Mouse (Mus musculus) neural tube, embryonic 12.5 days (tissue): Measurements from ENCODE around the gene E130208F15Rik. TPM values are rescaled to one million over a fixed set of nuclear protein-coding genes. Genes with fewer than 3 reads are reported as not detected.

ENCODE experiments used
- ATAC-seq: fragments of 200-750 bp; cut with Nextera tagmentation; 2 replicates; pipeline ENCODE4 v1.8.0; 2017; ENCODE audit warnings: low read depth, mild to moderate bottlenecking, moderate TSS enrichment, moderate library complexity; ENCODE audit not compliant: low FRiP score
- H3K27ac ChIP-seq: fragments of 300-500 bp; sonication (generic); 2 replicates; pipeline ENCODE4 v1.5.1; 2016
- H3K27me3 ChIP-seq: fragments of 300-500 bp; sonication (generic); replicated peaks from 2 replicates; pipeline ENCODE4 v1.6.1; 2016; ENCODE audit warnings: mild to moderate bottlenecking
- H3K36me3 ChIP-seq: fragments of 300-500 bp; sonication (generic); 2 replicates; pipeline ENCODE4 v1.6.1; 2016; ENCODE audit warnings: mild to moderate bottlenecking
- H3K4me1 ChIP-seq: fragments of 300-500 bp; sonication (generic); 2 replicates; pipeline ENCODE4 v1.6.1; 2016
- H3K4me2 ChIP-seq: fragments of 300-500 bp; sonication (generic); replicated peaks from 2 replicates; pipeline ENCODE4 v1.6.1; 2016; ENCODE audit warnings: mild to moderate bottlenecking
- H3K4me3 ChIP-seq: fragments of 300-500 bp; sonication (generic); 2 replicates; pipeline ENCODE4 v1.5.1; 2016
- H3K9ac ChIP-seq: fragments of 300-500 bp; sonication (generic); 2 replicates; pipeline ENCODE4 v1.6.1; 2016; ENCODE audit warnings: mild to moderate bottlenecking
- H3K9me3 ChIP-seq: fragments of 300-500 bp; sonication (generic); 2 replicates; pipeline ENCODE4 v1.6.1; 2016; ENCODE audit warnings: mild to moderate bottlenecking
- WGBS: fragments of 180-500 bp; shearing (Covaris S2); methylation state at CpG from one replicate; pipeline ENCODE4 v1.1.7; 2016; 5-methylcytosine and 5-hydroxymethylcytosine counted together
- polyA plus RNA-seq: library from polyadenylated mRNA; unstranded; fragments of >200 nt; fragmentation: Nextera tagmentation; extraction: Ambion mirVana; gene quantifications from 2 replicates; pipeline ENCODE4 v1.2.1, GENCODE M21; 2016

E130208F15Rik gene
- polyA plus RNA-seq, 1 experiment from 2014 or later = not detected

DNA sequence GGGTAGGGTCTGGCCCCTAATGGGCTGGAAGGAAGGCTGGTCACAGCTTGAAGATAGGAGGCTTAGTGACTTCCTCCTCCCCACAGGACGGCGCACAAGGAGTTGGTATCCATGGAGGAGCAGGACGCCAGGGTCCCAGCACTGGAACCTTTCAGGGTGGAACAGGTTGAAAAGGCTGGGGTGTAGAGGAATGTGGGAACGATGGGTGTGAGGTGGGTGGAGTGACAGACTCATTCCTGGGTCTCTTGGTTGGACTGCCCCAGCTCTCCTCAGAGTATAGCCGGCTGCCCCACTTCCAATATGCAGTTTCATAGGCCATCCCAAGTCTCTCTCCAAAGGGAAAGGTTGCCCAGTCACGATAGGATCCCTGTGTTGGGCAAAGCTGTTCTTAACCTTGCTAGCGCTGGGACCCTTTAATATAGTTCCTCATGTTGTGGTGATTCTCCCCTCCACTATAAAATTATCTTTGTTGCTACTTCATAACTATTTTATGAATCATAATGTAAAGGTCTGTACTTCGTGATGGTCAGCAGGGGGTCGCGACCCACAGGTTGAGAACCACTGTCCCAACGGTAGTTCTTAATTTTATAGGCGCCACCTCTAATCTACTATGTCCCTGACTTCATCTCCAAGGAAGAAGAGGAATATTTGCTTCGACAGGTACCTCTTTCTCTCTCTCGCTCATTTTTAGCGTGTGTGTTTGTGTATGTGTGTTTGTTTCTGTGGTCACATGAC, 12.0 kb upstream of the E130208F15Rik start:
- Histone ChIP-seq H3K4me3 (peak overlapping the region; percentile 68), H3K9me3 (no peaks in the 10 kb centered on the region), H3K36me3 (peaks cover 48% of the 10 kb centered on the region), H3K27ac (no peak overlapping the region), H3K9ac (peak overlapping the region; percentile 72), H3K4me1 (peaks cover 18% of the 10 kb centered on the region), H3K4me2 (peak overlapping the region; percentile 90), H3K27me3 (no peaks in the 10 kb centered on the region)
- no peak for ATAC-seq
- WGBS = 68% methylated on average over 15 of the region's 15 CpGs

DNA sequence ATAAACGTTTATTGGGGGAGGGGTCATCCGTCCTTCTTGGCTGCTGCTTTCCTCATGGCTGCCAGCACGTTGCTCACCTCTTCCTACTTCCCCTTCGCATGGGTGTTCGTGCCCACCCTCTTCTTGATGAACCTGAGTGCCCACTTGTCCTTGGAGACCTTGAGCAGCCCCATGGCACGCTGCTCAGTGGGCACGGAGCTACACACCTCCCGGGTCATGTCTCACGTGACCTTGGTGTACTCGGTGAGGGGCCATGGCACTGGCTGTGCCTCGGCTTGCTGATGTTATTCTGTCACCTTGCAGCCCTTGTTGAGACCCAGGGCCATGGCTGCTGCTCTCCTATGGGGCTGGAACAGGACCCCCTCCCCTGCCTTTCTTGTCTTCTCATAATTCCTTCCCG, 11.4 kb upstream of the E130208F15Rik start:
- Histone ChIP-seq H3K27me3 (no peaks in the 10 kb centered on the region), H3K36me3 (peaks cover 46% of the 10 kb centered on the region), H3K27ac (no peak overlapping the region), H3K4me2 (no peak overlapping the region), H3K4me3 (no peak overlapping the region), H3K4me1 (peaks cover 21% of the 10 kb centered on the region), H3K9ac (no peak overlapping the region), H3K9me3 (no peaks in the 10 kb centered on the region)
- WGBS = 94% methylated on average over 12 of the region's 12 CpGs
- ATAC-seq = no peak

DNA sequence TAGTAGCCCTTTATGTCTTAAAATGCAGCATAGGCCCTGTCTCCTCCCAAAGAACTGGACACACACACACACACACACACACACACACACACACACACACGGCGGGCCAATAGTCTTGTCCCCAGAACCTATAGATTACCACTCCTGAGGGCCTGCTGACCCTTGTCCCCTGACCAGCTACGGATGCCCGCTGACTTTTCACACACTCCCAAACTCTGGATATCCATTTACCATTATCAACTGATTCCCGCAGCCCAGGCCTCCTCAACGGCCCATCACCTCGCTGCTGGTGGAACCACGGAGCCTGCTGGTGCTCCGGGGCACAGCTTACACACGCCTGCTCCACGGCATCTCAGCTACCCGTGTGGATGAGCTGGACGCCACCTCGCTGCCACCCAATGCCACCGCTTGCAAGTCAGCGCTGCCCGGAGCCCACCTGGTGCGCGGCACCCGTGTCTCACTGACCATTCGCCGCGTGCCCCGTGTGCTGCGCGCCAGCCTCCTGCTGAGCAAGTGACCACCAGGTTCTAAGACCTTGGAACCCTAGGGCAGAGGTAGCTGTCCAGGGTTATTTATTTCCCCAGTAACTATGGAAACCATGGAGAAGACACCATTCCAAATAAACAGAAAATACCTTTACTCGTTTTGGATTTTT, 7.7 kb upstream of the E130208F15Rik start:
- 50% methylated on average over 27 of the region's 27 CpGs for WGBS
- H3K36me3 ChIP-seq = peaks cover 23% of the 10 kb centered on the region
- H3K9me3 ChIP-seq = no peaks in the 10 kb centered on the region
- no peaks in the 10 kb centered on the region for H3K27me3 ChIP-seq
- no peak overlapping the region for H3K27ac ChIP-seq
- ATAC-seq = no peak
- H3K4me3 ChIP-seq = no peak overlapping the region
- no peak overlapping the region for H3K9ac ChIP-seq
- no peak overlapping the region for H3K4me2 ChIP-seq
- H3K4me1 ChIP-seq = peaks cover 14% of the 10 kb centered on the region

DNA sequence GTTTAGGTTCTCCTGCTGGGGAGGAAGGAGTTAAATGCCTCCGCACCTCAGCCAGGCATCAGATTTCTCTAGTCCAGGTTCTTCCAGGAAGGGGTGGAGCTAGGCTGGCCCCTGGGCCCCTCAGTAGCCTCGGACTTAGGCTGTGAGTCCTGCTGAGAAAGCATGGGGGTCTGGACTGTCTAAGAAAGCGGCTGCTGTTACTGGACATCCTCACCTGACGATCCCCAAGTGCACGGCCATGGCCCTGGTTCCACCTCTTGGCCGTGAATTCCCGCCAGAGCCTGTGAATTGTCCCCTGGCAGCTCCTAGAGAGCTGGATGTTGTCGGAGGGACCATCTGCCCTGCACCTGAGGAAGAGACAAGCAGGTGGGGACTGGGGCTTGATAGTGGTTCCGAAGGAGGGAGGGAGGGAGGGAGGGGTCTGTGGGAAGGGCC, 6.8 kb upstream of the E130208F15Rik start, which contains the start of gene Syne4:
Gene Syne4, plus strand, starts transcription at position 87 of the 435 bp plus-strand sequence.
- H3K9me3 ChIP-seq = no peaks in the 10 kb centered on the region
- peak within 1 kb of the TSS; percentile 30; the same call in 1 of the 2 replicates for H3K9ac ChIP-seq

DNA sequence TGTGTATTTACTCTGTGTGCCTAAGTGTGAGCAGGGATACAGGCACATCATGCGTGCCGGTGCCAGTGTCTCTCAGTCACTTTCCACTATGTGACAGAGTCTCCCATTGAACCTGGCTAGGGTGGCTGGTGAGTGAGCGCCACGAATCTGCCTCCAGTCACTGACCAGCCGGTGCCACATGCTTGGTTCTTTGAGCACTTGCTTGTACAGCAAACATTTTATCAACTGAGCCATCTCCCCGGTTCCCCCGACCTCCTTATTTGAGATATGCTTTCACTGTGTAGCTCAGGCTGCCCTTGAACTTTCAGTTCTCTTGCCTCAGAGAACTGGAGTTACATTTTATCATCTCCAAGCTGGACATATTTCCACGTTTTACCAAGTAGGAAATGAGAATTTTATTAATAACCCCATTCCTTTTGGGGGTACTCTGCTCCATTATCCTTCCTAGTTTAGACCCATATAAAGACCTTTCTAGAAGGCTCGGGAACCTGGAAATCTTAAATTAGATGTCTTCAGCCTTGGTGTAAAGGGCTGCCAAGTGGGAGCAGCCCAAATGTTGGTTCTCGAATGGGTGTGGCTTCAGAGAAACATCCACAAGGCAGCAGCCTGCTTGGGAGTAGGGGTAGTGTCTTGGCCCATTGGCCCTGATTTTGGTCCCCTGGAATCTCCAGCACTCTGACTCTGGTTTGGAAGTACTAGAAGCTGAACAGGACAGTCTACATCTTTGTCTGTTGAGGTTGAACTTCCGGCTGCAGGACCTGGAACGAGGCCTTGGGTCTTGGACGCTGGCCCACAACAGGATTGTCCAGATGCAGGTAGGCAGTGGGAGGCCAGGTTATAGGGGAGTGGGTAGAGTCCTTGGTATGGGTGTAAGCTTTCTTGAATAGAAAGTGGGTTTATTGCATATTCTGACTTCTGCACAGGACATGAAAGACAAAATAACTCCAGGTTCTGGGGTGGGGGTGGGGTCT, 5.7 kb upstream of the E130208F15Rik start:
- no peaks in the 10 kb centered on the region for H3K9me3 ChIP-seq
- H3K4me1 ChIP-seq = peaks cover 8% of the 10 kb centered on the region
- no peaks in the 10 kb centered on the region for H3K27me3 ChIP-seq
- H3K4me3 ChIP-seq = no peak overlapping the region
- no peak overlapping the region for H3K4me2 ChIP-seq
- 83% methylated on average over 13 of the region's 13 CpGs for WGBS
- peaks cover 27% of the 10 kb centered on the region for H3K36me3 ChIP-seq
- no peak overlapping the region for H3K27ac ChIP-seq
- H3K9ac ChIP-seq = no peak overlapping the region; the same call in 1 of the 2 replicates
- no peak for ATAC-seq

More for the DNA sequence above, 6.8 kb upstream of the E130208F15Rik start, which contains the start of gene Syne4:
- Histone ChIP-seq H3K4me2 (peak within 1 kb of the TSS; percentile 42), H3K27me3 (no peaks in the 10 kb centered on the region), H3K4me1 (peaks cover 6% of the 10 kb centered on the region), H3K4me3 (peak within 1 kb of the TSS; percentile 10; the same call in 1 of the 2 replicates), H3K27ac (no peak within 1 kb of the TSS), H3K36me3 (peaks cover 27% of the 10 kb centered on the region)
- WGBS = 2% methylated on average over 9 of the region's 9 CpGs
- no peak for ATAC-seq

DNA sequence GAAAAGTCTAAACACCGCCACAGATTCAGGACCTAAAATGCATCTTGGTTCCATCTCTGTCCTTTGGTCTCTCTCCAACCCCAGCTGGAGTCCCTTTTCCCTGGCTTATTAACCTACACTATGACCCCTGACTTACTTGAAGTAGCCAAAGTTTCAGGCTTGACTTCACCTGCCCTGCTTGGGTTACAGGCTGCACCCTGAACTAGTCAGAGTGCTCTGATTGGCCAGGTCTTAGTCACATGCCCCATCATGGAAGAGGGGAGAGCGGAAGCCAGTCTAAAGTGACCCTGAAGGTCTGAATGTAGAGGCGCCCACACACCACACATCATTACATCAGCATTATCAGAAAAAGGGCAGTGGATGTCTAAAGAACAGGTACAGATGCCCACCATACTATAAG, 3.4 kb upstream of the E130208F15Rik start:
- Histone ChIP-seq H3K27ac (no peak overlapping the region), H3K9ac (no peak overlapping the region), H3K27me3 (no peaks in the 10 kb centered on the region), H3K36me3 (0 out of 2 replicates have a peak, but pooled peaks cover 11% of the 10 kb centered on the region), H3K9me3 (no peaks in the 10 kb centered on the region), H3K4me1 (peaks cover 23% of the 10 kb centered on the region), H3K4me3 (no peak overlapping the region), H3K4me2 (no peak overlapping the region)
- WGBS = 92% methylated on average over 3 of the region's 3 CpGs
- ATAC-seq = no peak

DNA sequence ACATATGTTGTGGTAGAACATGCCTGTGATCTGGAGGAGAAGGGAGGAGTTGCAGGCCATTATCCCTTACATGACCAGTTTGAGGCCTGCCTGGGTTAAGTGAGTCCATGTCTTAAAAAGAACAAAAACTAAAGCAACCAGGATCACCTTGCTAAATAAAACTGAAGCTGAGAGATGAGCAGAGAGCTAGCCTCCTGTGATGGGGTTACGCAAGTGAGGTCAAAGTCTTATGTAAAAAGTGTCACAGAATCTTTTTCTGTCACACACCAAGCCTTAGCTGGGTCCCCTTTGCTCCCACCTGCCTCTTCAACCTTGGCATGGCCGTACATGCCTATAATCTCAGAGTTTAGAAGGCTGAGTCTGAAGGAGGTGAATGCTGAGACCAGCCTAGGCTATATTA, 594 bp upstream of the E130208F15Rik start:
- no peak overlapping the region for H3K27ac ChIP-seq
- peak overlapping the region; percentile 83 for H3K4me3 ChIP-seq
- ATAC-seq = no peak
- 0 out of 2 replicates have a peak, but pooled peaks cover 4% of the 10 kb centered on the region for H3K36me3 ChIP-seq
- peaks cover 18% of the 10 kb centered on the region for H3K4me1 ChIP-seq
- WGBS = 91% methylated on average over 2 of the region's 2 CpGs
- H3K27me3 ChIP-seq = no peaks in the 10 kb centered on the region
- H3K9me3 ChIP-seq = 0 out of 2 replicates have a peak, but pooled peaks cover 5% of the 10 kb centered on the region
- H3K9ac ChIP-seq = peak overlapping the region; percentile 86; the same call in 1 of the 2 replicates
- peak overlapping the region; percentile 83 for H3K4me2 ChIP-seq

DNA sequence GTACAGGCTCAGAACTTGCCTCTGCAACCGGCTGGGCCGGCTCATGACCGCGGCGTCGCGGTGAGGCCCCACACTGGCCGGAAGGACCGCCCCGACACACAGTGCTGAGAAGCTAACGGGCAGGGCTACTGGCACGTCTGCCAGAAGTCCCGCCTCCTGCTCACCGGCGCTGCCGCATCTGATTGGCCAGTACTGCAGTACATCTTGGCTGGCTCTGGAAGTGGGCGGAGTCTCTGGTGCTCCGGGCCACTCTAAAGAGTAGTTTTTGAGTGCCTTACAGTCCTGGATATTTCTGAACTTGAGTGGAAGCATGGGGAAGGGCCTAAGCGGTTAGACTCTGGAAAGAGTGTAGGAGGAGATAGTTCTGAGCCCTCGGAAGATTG, 736 bp downstream of the E130208F15Rik start:
- Histone ChIP-seq H3K27ac (peak overlapping the region; percentile 82), H3K9me3 (0 out of 2 replicates have a peak, but pooled peaks cover 5% of the 10 kb centered on the region), H3K27me3 (0 out of 2 replicates have a peak, but pooled peaks cover 2% of the 10 kb centered on the region), H3K36me3 (0 out of 2 replicates have a peak, but pooled peaks cover 4% of the 10 kb centered on the region), H3K4me3 (peak overlapping the region; percentile 83), H3K4me2 (peak overlapping the region; percentile 83), H3K9ac (peak overlapping the region; percentile 86), H3K4me1 (peaks cover 21% of the 10 kb centered on the region)
- peak; percentile 99 for ATAC-seq
- under 1% methylated on average over 20 of the region's 20 CpGs for WGBS

DNA sequence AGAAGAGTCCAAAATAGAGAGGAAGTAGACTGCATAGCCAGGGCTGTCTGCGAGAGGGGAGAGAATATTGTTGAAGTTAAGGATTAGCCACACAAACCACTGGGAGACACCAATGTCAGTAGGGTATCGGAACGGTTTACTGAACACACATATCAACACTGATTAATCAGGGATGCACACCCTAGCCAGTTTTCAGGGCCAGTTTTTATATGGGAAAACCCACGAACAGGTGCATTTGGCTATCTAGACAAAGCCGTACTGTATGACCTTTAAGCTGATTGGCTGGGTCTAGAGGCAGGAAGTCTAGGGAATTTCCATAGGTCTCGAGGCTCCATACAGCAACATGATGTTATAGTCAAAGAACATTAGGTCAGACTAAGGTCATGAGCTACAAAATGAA, 1.3 kb downstream of the E130208F15Rik start:
- Histone ChIP-seq H3K4me3 (peak overlapping the region; percentile 83), H3K36me3 (0 out of 2 replicates have a peak, but pooled peaks cover 4% of the 10 kb centered on the region), H3K4me1 (peaks cover 22% of the 10 kb centered on the region), H3K9ac (0 out of 2 replicates have a peak overlapping the region, but pooled peaks have one; percentile 86), H3K9me3 (0 out of 2 replicates have a peak, but pooled peaks cover 5% of the 10 kb centered on the region), H3K4me2 (peak overlapping the region; percentile 83), H3K27me3 (0 out of 2 replicates have a peak, but pooled peaks cover 5% of the 10 kb centered on the region), H3K27ac (no peak overlapping the region)
- WGBS = 48% methylated on average over 6 of the region's 6 CpGs
- peak; percentile 15 for ATAC-seq

DNA sequence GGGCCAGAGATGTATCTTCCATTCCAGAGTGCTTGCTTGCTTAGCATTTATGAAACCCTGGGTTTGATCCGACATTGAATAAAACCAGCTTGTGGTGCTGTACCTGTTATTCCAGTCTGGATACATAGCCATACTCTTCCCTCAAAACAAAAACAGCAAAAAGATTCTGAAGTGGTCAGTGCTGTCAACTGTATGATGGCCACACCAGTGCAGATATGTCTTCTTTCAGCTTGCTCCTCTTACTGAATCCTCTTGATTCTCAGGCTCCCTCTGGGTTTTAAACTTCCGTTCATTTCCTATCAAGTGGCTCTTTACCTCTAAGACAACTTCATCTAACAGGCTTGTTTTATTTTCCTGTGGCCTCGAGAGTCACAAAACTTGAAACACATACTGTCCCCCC, 2.3 kb downstream of the E130208F15Rik start, which contains the start of gene Sdhaf1:
Gene Sdhaf1, minus strand, starts transcription at position 101 of the 400 bp plus-strand sequence.
- H3K4me3 ChIP-seq = peak within 1 kb of the TSS; percentile 83
- no peak for ATAC-seq
- peaks cover 22% of the 10 kb centered on the region for H3K4me1 ChIP-seq
- H3K36me3 ChIP-seq = 0 out of 2 replicates have a peak, but pooled peaks cover 4% of the 10 kb centered on the region
- 0 out of 2 replicates have a peak within 1 kb of the TSS, but pooled peaks have one; percentile 86 for H3K9ac ChIP-seq
- H3K27me3 ChIP-seq = 0 out of 2 replicates have a peak, but pooled peaks cover 12% of the 10 kb centered on the region
- H3K9me3 ChIP-seq = 0 out of 2 replicates have a peak, but pooled peaks cover 5% of the 10 kb centered on the region
- WGBS = 81% methylated on average over 3 of the region's 3 CpGs
- H3K4me2 ChIP-seq = peak within 1 kb of the TSS; percentile 83
- H3K27ac ChIP-seq = no peak within 1 kb of the TSS
